Mouse (Mus musculus): ENCODE measurements around the gene Abcc4.

DNA sequence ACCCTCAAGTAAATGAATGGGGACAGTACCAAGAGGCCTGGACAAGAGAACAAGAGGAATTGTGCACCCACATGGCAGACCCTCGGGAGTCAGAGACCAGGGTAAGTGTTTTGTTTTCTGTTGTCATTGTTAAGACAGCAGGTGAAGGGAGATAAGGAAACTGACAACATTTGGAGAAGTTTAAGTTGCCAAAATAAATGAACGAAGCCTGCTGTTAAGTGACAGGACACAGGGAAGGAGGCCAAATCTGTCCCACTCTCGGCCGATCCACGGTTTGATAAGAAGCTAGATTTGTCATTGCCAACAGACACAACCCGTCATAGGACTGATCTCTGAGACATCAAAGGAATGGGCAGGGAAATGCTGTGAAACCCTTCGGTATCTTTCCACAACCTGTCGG lies 124.3 kb downstream of the Abcc4 start:
- TF ChIP-seq POLR2A (IDR thresholded peaks at IDR 0.05; ENCODE audit: control insufficient read depth, low read depth, low read length) (no peak), CTCF (IDR thresholded peaks at IDR 0.05; ENCODE audit: control insufficient read depth, insufficient read depth, insufficient replicate concordance, low read depth, low read length) (no peak)

Data from testis, adult 2 months (tissue).